Mouse (Mus musculus): ENCODE measurements at regions not wholly inside any gene's neighbourhood (a gene's known extent, or its start where the extent isn't known, plus 50 kb on each side); places are given as distances from the start of the nearest gene placed in this dataset.

- no peak for ATAC-seq
- Histone ChIP-seq H3K27ac (ENCODE audit: low read length) (no peak overlapping the region), H3K4me2 (ENCODE audit: low read length) (no peak overlapping the region), H3K9me3 (ENCODE audit: control insufficient read depth, low read length) (no peaks in the 10 kb centered on the region), H3K27me3 (replicated peaks; ENCODE audit: control insufficient read depth, insufficient read depth, low read length) (no peaks in the 10 kb centered on the region), H3K36me3 (ENCODE audit: control insufficient read depth, insufficient read depth) (no peaks in the 10 kb centered on the region), H3K9ac (replicated peaks; ENCODE audit: low read depth, low read length) (no peak overlapping the region), H3K4me1 (replicated peaks; ENCODE audit: control insufficient read depth, insufficient read depth, low read length) (peaks cover 9% of the 10 kb centered on the region), H3K4me3 (replicated peaks; ENCODE audit: low read length) (no peak overlapping the region)
- WGBS: 83% methylated on average over 12 of the region's 12 CpGs
Observed at GRCm38 (mm10) chr1:158193968-158194565, 162.1 kb downstream of the Brinp2 start.
